Mouse (Mus musculus) stomach, postnatal 0 days (tissue): ENCODE measurements at regions not wholly inside any gene's neighbourhood (a gene's known extent, or its start where the extent isn't known, plus 50 kb on each side); places are given as distances from the start of the nearest gene placed in this dataset.

ENCODE experiments used
- CTCF ChIP-seq: IDR thresholded peaks from 2 replicates; pipeline ENCODE4 v1.5.1; 2016; ENCODE audit warnings: antibody characterized with exemption, low read depth, mild to moderate bottlenecking, moderate library complexity
- EP300 ChIP-seq: optimal IDR thresholded peaks from 2 replicates; pipeline ENCODE3; 2016; ENCODE audit warnings: antibody characterized with exemption

DNA sequence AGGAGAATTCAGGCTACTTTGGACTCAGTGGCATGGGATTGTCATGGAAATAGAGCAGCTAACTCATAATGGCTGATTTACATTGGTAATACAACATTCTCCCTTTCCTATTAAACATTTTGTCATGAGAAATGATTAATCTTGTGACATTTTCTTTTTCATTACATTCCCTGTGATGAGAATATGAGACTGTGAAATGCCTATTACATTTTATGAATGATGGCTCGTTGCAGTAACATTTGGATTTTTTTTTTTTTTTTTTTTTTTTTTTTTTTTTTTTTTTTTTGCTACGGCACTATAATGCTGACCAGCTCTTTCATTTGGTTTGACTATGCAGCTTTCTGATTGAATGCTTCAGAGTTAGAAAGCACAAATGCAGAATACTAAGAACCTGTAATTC is 276.1 kb downstream of the Wdr20rt start:
- no peak for TF ChIP-seq CTCF
- TF ChIP-seq EP300, result no peak
